Mouse (Mus musculus) yolk sac, embryonic 10.5 days (tissue): ENCODE data around the gene Parvg.

Experiments used
- DNase-seq: peaks from one replicate; pipeline ENCODE4 v3.0.0-alpha.2; 2017; ENCODE audit warnings: low spot score

Gene Parvg

GRCm38 (mm10) chr15:84351915-84352844 lies 28.4 kb downstream of the Parvg start:
- no peak for DNase-seq

GRCm38 (mm10) chr15:84355081-84355480 lies 31.3 kb downstream of the Parvg start:
- no peak for DNase-seq

DNA sequence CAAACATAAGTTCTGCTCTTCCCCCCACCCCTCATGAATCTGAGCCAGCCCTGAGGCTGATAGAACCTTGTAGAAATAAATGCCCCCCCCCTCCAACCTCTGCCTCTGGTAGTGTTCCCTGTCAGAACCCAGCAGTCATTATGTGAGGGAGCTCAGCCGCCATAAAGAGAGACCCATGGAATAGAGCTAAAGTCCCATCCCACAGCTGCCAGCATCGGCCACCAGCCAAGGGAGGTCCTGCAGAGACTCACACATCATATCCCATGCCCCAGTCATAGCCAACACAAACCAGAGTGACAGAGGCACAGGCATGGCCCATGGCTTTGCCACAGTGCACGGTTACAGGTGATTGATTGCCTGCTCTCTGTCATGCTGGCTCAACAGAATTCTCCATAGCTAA lies 40.9 kb downstream of the Parvg start:
- no peak for DNase-seq

DNA sequence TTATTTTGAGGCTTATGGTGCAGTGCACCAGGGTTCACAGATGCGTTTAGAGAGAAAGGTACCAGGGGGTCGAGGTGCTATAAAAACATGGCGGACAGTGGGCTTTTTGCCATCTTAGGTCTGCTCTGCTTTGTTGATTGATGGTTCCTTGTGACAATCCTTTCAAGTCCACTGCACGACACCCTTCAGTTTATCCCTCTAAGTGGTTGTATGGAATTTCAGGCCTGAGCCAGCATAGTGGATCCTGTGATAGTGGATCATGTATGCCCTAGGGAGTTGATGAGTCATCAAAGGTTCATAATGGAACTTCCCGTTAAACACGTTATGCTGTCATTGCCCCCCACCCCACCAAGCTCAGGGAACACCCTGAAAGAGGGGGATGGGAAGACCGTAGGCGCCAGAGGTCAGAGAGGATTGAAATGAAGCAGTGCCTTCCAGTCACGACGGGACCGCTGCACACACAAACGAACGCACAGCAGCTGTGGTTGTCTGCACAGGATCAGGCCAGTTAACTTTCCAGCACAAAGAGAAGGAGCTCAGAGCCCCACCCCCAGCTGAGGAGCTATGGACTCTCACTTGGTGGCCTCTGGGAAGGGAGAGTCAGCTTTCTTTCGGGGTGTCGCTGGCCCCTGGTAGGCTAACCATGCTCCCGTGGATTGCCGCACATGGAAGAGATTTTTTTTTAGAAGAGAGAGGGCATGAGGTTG lies 42.0 kb downstream of the Parvg start:
- no peak for DNase-seq

DNA sequence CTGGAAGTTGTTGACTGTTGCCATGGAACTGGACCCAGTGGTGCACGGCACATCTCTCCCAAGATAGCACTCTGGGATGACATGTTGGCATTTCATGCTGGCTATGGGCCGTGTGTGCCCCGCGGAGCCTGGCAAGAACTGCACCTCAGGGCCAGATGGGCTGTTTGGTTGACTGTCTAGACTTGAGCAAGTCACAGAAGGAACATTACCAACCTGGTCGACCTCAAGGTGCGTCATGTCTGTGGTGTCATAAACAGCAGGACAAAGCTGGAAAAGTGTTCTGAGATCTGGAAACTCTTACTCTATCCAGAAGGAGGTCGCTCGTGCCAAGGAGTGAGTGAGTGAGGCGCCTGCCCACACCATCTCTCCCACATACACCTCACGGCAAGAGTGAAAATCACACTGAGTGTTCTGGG lies 42.8 kb downstream of the Parvg start:
- no peak for DNase-seq

GRCm38 (mm10) chr15:84367402-84367801 lies 43.6 kb downstream of the Parvg start:
- no peak for DNase-seq

DNA sequence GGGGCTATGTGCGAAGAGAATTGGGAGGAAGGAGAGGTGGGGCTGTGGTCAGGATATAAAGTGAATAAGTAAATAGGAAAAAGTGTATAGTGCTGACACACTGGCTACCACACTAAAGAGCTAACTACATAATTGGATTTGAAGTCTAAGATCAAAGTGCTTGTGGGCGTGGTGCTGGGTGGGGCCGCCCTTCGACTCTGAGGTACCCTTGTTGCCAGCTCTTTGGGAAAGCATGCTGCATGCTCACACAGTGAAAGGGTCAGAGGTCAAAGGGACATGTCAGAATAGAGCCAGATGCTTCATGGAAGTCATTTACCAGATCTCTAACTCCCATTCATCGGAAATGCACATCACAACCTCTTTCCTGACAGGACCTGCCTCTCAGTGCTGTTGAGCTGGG lies 49.0 kb downstream of the Parvg start:
- DNase-seq = no peak

- no peak for DNase-seq
These were observed 54.9 kb downstream of the Parvg start for GRCm38 (mm10) chr15:84378734-84379133.

- no peak for DNase-seq
These were observed 56.4 kb downstream of the Parvg start for GRCm38 (mm10) chr15:84380181-84380580.

- no peak for DNase-seq
These were observed 60.2 kb downstream of the Parvg start for GRCm38 (mm10) chr15:84384066-84384465.

DNA sequence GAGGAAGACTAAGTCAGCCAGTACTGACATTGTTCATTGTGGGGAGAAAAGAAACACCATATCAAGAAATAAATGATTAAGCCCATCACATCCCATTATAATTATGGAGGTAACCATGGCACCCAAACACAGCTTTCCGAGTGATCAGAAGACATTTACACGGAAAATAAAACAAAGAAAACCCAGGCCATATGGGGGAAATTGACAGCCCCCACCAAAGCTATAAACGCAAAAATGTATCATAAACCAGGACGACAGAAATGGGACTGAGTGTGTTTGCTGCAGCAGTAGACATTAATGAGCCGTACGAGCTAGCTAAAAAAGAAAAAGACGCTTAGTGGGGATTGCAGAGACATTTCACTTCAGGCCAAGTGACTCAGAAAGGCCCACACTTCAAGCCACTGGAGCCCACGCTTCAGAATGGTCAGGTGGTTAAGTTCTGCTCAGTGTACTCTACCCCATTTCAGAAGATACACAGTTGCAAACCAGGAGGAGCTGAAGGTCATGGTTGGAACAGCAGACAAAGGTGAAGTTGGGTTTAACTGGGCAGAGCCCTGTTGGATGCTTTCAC lies 62.3 kb downstream of the Parvg start:
- DNase-seq = no peak

DNA sequence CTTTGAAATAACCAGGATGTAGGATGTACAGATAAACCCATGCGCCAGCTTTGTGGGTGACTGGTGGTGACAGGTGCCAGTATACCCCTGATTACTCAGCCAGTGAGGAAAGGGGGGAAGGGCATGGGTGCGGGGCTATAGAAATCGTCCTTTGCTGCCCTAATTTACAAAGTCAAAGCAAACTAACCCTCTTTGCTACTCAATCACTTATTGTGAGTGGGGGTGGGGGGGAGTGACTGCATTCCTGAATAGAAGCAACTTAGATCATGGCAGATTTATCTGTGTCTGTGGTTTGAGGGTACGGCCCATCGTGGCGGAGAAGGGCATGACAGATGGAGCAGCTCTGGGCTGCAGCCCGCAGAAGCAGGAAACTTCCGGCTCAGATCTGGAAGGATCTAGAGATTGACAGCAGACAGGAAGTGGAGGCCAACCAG lies 64.9 kb downstream of the Parvg start:
- DNase-seq = no peak

DNA sequence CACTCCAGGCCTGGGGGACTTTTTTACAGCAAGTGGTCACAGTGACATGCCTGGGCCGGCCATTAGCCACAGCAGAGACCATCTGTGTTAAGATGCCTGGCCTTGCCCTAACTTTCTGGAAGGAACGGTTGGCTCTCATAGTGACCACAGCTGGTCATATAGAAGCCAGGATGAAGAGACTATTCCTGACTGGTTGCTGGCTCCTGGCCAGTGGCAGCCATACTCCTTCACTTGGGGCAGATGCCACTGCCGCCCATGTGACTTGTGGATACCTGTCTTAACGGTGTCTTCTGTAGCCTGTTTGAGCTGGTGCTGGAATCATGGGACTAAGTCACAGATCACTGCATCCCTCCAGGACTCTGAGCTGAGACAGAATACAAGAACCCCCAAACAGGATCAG lies 68.3 kb downstream of the Parvg start:
- no peak for DNase-seq
